Mouse (Mus musculus) megakaryocyte, embryonic 14.5 days (primary cell): ENCODE data around the gene Slc44a2.

ENCODE experiments used
- FLI1 ChIP-seq: IDR thresholded peaks from 2 replicates; pipeline ENCODE4 v1.6.1; 2012; ENCODE audit warnings: low read length, inconsistent platforms, mixed read lengths
- GATA1 ChIP-seq: IDR thresholded peaks from 3 replicates; pipeline ENCODE4 v1.6.1; 2012; ENCODE audit warnings: mixed read lengths, low read length, inconsistent platforms, borderline replicate concordance

DNA sequence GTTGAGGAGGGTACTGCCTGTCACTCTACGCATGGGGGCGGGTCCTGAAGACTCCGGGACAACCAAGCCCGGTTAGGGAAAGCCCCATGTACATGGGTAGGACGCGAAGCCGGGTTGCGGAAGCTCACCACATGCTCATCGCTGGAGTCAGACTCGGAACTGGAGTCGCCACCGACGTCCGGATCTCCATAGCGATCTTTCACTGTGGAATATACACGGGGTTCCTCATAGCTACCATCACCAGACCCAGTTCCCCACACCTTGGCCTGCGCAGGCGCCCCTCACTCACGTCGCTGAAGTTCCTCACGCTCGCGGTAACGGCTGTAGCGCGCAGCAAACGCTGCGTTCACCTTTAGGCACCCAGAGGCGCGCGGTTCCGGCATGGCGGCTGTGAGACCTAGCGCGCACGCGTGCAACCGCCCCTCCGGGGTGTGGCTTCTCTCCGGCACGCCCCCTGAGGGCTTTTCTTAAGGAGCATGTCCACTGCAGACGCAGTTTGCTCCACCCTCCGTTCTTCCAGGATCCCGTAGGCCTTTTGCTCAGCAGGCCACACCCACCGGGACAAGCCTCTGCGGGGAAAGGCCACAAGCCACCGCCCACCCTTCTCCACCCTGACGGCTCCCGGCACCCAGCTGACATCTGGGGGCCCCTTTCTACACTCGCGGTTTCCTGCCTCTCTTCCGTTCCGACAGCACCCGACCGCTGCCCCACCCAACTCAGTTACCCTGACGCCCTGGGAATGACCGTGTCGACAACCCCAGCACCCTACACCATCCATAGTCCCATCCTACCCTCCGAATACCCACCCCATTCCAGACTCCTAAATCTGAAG is 32.7 kb upstream of the Slc44a2 start, which contains the start of gene Kri1:
- TF ChIP-seq GATA1 (no peak), FLI1 (peak; percentile 74; the same call in 1 of the 2 replicates)
